Mouse (Mus musculus) left cerebral cortex, adult 8-10 months (tissue): Measurements from ENCODE around the gene Pfdn5. TPM values are rescaled to one million over a fixed set of nuclear protein-coding genes. Genes with fewer than 3 reads are reported as not detected.

Experiments
- DNase-seq, 2 experiments: peaks; one replicate each; pipeline ENCODE4 v3.0.0; 2022; ENCODE audit warnings: low spot score in 2 of 2
- total RNA-seq, 4 experiments: library from RNA; stranded (reverse); gene quantifications; 2 replicates each; pipeline ENCODE4 v1.2.4; 2022

Pfdn5 gene
- total RNA-seq, result 100 to 1,000 TPM; 457 to 497 (median 483) TPM

- peak; percentile 72 to 74 for DNase-seq
These were observed at the start of gene Pfdn5 for GRCm38 (mm10) chr15:102326022-102326576. Pfdn5 (plus strand) TSS chr15:102326116.

DNA sequence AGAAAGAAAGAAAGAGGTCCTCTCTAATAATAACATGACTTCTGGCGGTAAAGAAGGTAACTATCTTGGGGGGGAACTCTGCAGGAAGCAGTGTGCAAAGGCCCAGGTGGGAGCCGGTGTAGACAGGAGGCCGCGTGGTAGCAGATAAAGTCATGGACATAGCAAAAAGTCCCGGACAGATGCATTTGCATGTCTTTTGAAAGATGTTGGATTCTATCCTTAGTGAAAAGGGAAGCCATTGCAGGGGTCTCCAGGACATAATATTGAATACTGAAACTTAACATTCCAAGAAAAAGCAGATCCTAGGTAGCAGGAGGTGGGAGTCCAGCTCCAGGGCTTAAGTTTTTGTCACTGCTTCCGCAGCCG is 47.2 kb upstream of the Pfdn5 start:
- DNase-seq, result no peak

- peak; percentile 67 to 77 for DNase-seq
These were observed 46.7 kb upstream of the Pfdn5 start, which contains the start of gene Mfsd5 for GRCm38 (mm10) chr15:102279092-102279782. Mfsd5 (plus strand) TSS chr15:102279454.

- DNase-seq, result no peak
These were observed 46.0 kb upstream of the Pfdn5 start for GRCm38 (mm10) chr15:102279783-102280520.

- DNase-seq, result no peak
These were observed 45.3 kb upstream of the Pfdn5 start for GRCm38 (mm10) chr15:102280623-102281022.

DNA sequence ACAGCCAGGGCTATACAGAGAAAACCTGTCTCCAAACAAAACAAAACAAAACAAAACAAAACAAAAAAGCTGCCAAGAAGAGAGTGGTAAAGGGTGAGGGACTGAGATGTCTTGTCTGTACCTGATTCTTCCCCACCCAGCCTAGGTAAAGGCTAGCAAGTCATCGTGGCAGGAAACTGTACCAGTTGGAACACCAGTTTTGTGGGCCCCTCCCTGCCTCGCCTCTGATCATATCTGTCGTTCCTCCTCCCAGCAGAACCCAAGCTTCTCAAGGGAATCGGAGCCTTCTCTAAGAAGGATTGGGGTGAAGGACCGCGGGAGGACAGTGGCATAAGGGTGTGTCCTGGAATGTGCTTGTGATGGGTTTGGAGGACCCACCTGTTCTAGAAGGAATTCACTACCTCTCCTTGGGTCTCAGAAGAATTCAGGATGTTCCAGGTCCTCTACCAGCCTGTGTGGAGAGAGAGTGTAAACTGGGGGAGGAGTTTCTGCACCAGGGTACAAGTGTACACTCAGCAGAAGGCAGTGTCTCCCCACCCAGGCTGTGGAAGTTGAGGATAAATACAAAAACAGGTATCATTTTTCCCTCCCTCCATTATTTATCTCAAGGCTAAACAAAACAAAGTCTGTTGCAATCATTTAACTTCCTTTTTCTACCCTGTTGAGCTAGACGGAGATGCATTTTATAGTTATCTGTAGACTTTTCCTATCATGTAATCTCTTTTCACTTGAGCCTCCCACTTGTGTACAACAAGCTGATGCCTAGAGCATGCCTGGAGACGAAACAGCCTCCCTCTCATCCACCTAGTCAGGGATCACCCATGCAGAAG is 43.2 kb upstream of the Pfdn5 start:
- DNase-seq, result no peak

GRCm38 (mm10) chr15:102283648-102284047 is 42.3 kb upstream of the Pfdn5 start:
- no peak for DNase-seq

- no peak for DNase-seq
These were observed 38.5 kb upstream of the Pfdn5 start for GRCm38 (mm10) chr15:102287395-102287794.

GRCm38 (mm10) chr15:102295633-102296367 is 30.1 kb upstream of the Pfdn5 start, which contains the start of gene Espl1:
Espl1 (plus strand) TSS chr15:102296266.
- peak; percentile 83 to 87 for DNase-seq

- no peak for DNase-seq
These were observed 29.4 kb upstream of the Pfdn5 start for GRCm38 (mm10) chr15:102296368-102297006.

DNA sequence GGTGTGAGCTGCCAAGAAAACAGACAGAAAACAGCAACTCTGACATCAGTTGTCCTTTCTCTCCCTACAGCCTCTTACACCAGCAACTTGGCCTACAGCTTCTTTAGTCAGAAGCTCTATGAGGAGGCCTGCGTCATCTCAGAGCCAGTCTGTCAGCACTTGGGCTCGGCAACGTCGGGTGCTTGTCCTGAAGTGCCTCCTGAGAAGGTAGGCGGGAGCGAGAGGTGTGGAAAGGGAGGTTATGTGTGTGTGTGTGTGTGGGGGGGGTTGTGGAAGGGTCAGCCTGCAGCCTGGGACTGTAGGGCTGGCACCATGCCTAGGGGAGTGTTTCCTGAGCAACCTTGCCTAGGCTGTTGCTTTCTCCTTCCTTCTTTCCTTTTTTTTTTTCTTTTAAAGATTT is 23.4 kb upstream of the Pfdn5 start:
- no peak for DNase-seq

DNA sequence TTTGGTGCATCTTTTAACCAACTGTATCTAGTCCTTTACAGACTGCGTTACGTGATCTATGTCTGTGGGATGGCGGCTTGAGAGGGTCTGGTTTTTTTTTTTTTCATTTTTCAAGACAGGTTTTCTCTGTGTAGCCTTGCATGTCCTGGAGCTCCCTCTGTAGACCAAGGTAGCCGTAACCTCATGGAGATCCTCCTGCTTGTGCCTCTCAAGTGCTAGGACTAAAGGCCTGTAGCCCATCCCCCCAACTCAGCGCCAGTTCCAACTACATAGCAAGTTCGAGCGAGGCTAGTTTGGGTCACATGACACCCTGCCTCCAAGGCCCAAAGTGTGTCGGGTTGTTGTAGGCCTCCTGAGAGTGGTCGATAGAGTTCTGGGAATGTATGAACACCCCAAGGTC is 17.2 kb upstream of the Pfdn5 start:
- DNase-seq, result no peak

GRCm38 (mm10) chr15:102310074-102310845 is 15.7 kb upstream of the Pfdn5 start:
- DNase-seq, result no peak

- DNase-seq, result no peak
These were observed 14.4 kb upstream of the Pfdn5 start for GRCm38 (mm10) chr15:102311489-102311888.

GRCm38 (mm10) chr15:102315292-102315691 is 10.6 kb upstream of the Pfdn5 start:
- no peak for DNase-seq

DNA sequence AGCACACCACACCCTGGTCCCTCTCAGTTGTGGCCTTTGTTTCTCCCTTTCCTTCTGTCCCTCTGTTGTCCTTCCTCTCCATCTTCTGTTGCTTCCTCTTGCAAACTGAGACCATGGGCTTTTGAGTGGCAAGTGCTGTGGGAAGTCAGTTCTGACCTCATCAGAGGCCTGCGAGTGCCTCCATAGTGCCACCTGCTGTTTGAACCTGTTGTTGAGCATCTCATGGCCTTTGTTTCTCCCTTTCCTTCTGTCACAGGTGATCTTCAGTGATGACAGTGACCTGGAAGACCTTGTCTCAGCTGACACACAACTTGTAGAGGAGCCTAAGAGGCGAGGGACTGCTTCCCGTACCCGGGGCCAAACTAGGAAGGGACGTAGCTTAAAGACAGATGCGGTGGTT is 9.7 kb upstream of the Pfdn5 start:
- DNase-seq, result peak in 1 of 2 experiments; percentile 33

GRCm38 (mm10) chr15:102324654-102325473 is 1.1 kb upstream of the Pfdn5 start:
- no peak for DNase-seq

GRCm38 (mm10) chr15:102326892-102327291 is 976 bp downstream of the Pfdn5 start:
- DNase-seq, result no peak

DNA sequence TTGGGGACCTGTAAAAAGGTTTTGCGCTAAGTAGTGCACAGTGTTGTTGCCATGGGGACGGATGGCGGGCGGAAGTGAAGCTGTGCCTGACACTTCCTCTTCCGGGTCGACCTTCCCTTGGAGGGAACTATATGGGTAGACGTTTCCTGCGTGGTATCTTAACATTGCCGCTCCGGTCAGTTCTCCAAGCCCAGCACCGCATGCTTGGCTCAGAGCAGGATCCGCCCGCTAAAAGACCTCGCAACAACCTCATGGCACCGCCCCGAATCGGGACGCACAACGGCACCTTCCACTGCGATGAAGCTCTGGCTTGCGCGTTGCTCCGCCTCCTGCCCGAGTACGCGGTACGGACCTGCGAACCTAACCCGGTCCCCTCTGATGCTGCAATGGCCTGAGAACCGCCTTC is 5.7 kb downstream of the Pfdn5 start, which contains the start of gene Myg1:
TSS of gene Myg1 (plus strand) at position 100 of the 406 bp plus-strand sequence.
- DNase-seq, result peak; percentile 75 to 80
